Mouse (Mus musculus) heart, adult 2 months (tissue): ENCODE data around the gene Gm3055. TPM values are rescaled to one million over a fixed set of nuclear protein-coding genes. Genes with fewer than 3 reads are reported as not detected.
"Not testable (repeated sequence)": the region's sequence is repeated elsewhere in the genome, so short reads cannot be mapped to it uniquely, and the experiment has no call there.

ENCODE experiments used
- DNase-seq, 2 experiments: peaks; one replicate each; pipeline ENCODE4 v3.0.0; 2021
- H3K27ac ChIP-seq: fragments of 200-600 bp; 2 replicates; pipeline ENCODE4 v1.8.1; 2022
- H3K27me3 ChIP-seq: fragments of 200-500 bp; 2 replicates; pipeline ENCODE4 v1.6.1; 2012; ENCODE audit warnings: mild to moderate bottlenecking, low read length, inconsistent platforms, mixed read lengths; ENCODE audit not compliant: control insufficient read depth, insufficient read depth
- H3K36me3 ChIP-seq: fragments of 200-500 bp; 2 replicates; pipeline ENCODE4 v1.6.1; 2012; ENCODE audit warnings: low read length, inconsistent platforms; ENCODE audit not compliant: control insufficient read depth, insufficient read depth
- H3K4me1 ChIP-seq: fragments of 200-500 bp; 2 replicates; pipeline ENCODE4 v1.6.1; 2011; ENCODE audit warnings: low read length; ENCODE audit not compliant: control insufficient read depth, insufficient read depth
- H3K4me3 ChIP-seq: fragments of 200-600 bp; 2 replicates; pipeline ENCODE4 v1.8.1; 2022
- H3K79me2 ChIP-seq: fragments of 200-500 bp; replicated peaks from 2 replicates; pipeline ENCODE4 v1.6.1; 2012; ENCODE audit warnings: mild to moderate bottlenecking, inconsistent platforms, low read length, moderate library complexity, mixed read lengths; ENCODE audit not compliant: control insufficient read depth, insufficient read depth
- H3K9ac ChIP-seq: fragments of 200-500 bp; 2 replicates; pipeline ENCODE4 v1.6.1; 2012; ENCODE audit warnings: low read depth, mild to moderate bottlenecking, control low read depth, inconsistent platforms, low read length, mixed read lengths
- WGBS: fragments of 180-500 bp; shearing (Covaris S2); methylation state at CpG from one replicate; pipeline ENCODE4 v1.1.7; 2018; 5-methylcytosine and 5-hydroxymethylcytosine counted together
- intact Hi-C: fragments of 180-260 bp; cut with DNase I; formaldehyde crosslinking; loops from one replicate; pipeline ENCODE4 v1.15.1; 2025
- long read RNA-seq: library from polyadenylated mRNA; stranded (forward); transcript quantifications from one replicate; pipeline ENCODE4 v2.0.0, GENCODE M21; 2021
- polyA plus RNA-seq: library from polyadenylated mRNA; depleted of rRNA; stranded (reverse); fragments of >200 nt; gene quantifications from 2 replicates; pipeline ENCODE4 v1.2.3, GENCODE M21; 2012; rRNA removed
- total RNA-seq, 2 experiments: library from RNA; stranded (reverse); gene quantifications; 2 replicates each; pipeline ENCODE4 v1.2.3; 2021

Gm3055 gene
- total RNA-seq (1 to 10 TPM; 1.2 to 2.7 TPM), polyA plus RNA-seq (0.33 and 1.7 TPM in 2 replicates)
- long read RNA-seq: 0 reads

- H3K4me1 ChIP-seq, H3K79me2 ChIP-seq, H3K27me3 ChIP-seq, H3K4me3 ChIP-seq, H3K36me3 ChIP-seq, H3K27ac ChIP-seq, DNase-seq, H3K9ac ChIP-seq, intact Hi-C loops: not testable (repeated sequence)
- WGBS: no CpG with 5 or more reads among the region's 43 CpGs
These were observed at the start of gene Gm3055 for GRCm38 (mm10) chr10:81770506-81771403. Gene Gm3055, minus strand, starts transcription at chr10:81771161.

GRCm38 (mm10) chr10:81811899-81812298, 40.9 kb upstream of the Gm3055 start, which contains the start of gene Gm4767:
Gene Gm4767, plus strand, starts transcription at chr10:81812186.
- H3K4me3 ChIP-seq: not testable (repeated sequence)
- peak in 1 of 2 experiments; percentile 2 for DNase-seq

GRCm38 (mm10) chr10:81771404-81771777, 430 bp upstream of the Gm3055 start:
- H3K27me3 ChIP-seq, H3K27ac ChIP-seq, H3K4me3 ChIP-seq, DNase-seq, intact Hi-C loops, H3K36me3 ChIP-seq, H3K79me2 ChIP-seq, H3K4me1 ChIP-seq, H3K9ac ChIP-seq: not testable (repeated sequence)
- no CpG with 5 or more reads among the region's 3 CpGs for WGBS

More at GRCm38 (mm10) chr10:81811899-81812298, 40.9 kb upstream of the Gm3055 start, which contains the start of gene Gm4767:
- H3K27ac ChIP-seq, H3K9ac ChIP-seq, H3K27me3 ChIP-seq, H3K79me2 ChIP-seq, H3K4me1 ChIP-seq, H3K36me3 ChIP-seq, intact Hi-C loops: not testable (repeated sequence)
- WGBS: 19% methylated on average over 18 of the region's 20 CpGs

- DNase-seq, H3K27me3 ChIP-seq, H3K27ac ChIP-seq, H3K4me3 ChIP-seq, H3K36me3 ChIP-seq, H3K4me1 ChIP-seq, intact Hi-C loops, H3K9ac ChIP-seq, H3K79me2 ChIP-seq: not testable (repeated sequence)
- WGBS: no CpG with 5 or more reads among the region's 46 CpGs
These were observed 66.2 kb downstream of the Gm3055 start, which contains the start of gene Zfp433 for GRCm38 (mm10) chr10:81704531-81705301. Gene Zfp433, plus strand, starts transcription at chr10:81704825.

Other genes starting within 250 kb of the Gm3055 start
- 1 to 10 TPM; 1.1 to 1.5 TPM for gene Gna15, start 246.9 kb downstream of the Gm3055 start, total RNA-seq
- 1.1 and 1.2 TPM in 2 replicates for gene Gna15, start 246.9 kb downstream of the Gm3055 start, polyA plus RNA-seq
- 10 to 100 TPM; 46.6 to 53.5 TPM for gene Gna11, start 226.0 kb downstream of the Gm3055 start, total RNA-seq
- 68.0 and 81.9 TPM in 2 replicates for gene Gna11, start 226.0 kb downstream of the Gm3055 start, polyA plus RNA-seq
- 1,000 to 10,000 TPM in 1 of 2 experiments, 100 to 1,000 TPM in 1; 982 to 1,113 TPM for gene Aes, start 211.7 kb downstream of the Gm3055 start, total RNA-seq
- gene Aes, start 211.7 kb downstream of the Gm3055 start, polyA plus RNA-seq: 2,586 and 3,063 TPM in 2 replicates
- 1 to 10 TPM; 6.8 to 7.4 TPM for gene Tle2, start 196.6 kb downstream of the Gm3055 start, total RNA-seq
- gene Tle2, start 196.6 kb downstream of the Gm3055 start, polyA plus RNA-seq: 40.9 and 43.8 TPM in 2 replicates
- 1 to 10 TPM; 5.1 to 7.7 TPM for gene Tle6, start 170.1 kb downstream of the Gm3055 start, total RNA-seq
- gene Tle6, start 170.1 kb downstream of the Gm3055 start, polyA plus RNA-seq: 19.0 and 20.1 TPM in 2 replicates
- 1 to 10 TPM; 2.5 to 3.7 TPM for gene BC025920, start 164.9 kb downstream of the Gm3055 start, total RNA-seq
- gene BC025920, start 164.9 kb downstream of the Gm3055 start, polyA plus RNA-seq: 1.9 and 2.5 TPM in 2 replicates
- gene Sirt6, start 143.4 kb downstream of the Gm3055 start, total RNA-seq: 1 to 10 TPM; 7.0 to 7.9 TPM
- 11.5 and 15.4 TPM in 2 replicates for gene Sirt6, start 143.4 kb downstream of the Gm3055 start, polyA plus RNA-seq
- gene Ankrd24, start 142.6 kb downstream of the Gm3055 start, total RNA-seq: 1 to 10 TPM; 7.8 to 7.9 TPM
- gene Ankrd24, start 142.6 kb downstream of the Gm3055 start, polyA plus RNA-seq: 33.7 and 46.5 TPM in 2 replicates
- gene Gm10778, start 122.1 kb downstream of the Gm3055 start, total RNA-seq: 1 to 10 TPM; 2.1 to 2.4 TPM
- 0.59 and 1.2 TPM in 2 replicates for gene Gm10778, start 122.1 kb downstream of the Gm3055 start, polyA plus RNA-seq
- 1 to 10 TPM; 3.7 to 5.7 TPM for gene Zfp433, start 66.3 kb downstream of the Gm3055 start, total RNA-seq
- 0.62 and 3.1 TPM in 2 replicates for gene Zfp433, start 66.3 kb downstream of the Gm3055 start, polyA plus RNA-seq
- gene Gm4767, start 41.0 kb upstream of the Gm3055 start, total RNA-seq: 1 to 10 TPM; 1.1 to 1.2 TPM
- gene Gm4767, start 41.0 kb upstream of the Gm3055 start, polyA plus RNA-seq: not detected in 2 replicates
- gene Gm32687, start 92.8 kb upstream of the Gm3055 start, total RNA-seq: 1 to 10 TPM in 1 of 2 experiments, under 1 TPM in 1; 0.99 to 1.6 TPM
- 0.23 and 0.25 TPM in 2 replicates for gene Gm32687, start 92.8 kb upstream of the Gm3055 start, polyA plus RNA-seq
- gene Zfp781, start 159.3 kb upstream of the Gm3055 start, total RNA-seq: under 1 TPM; 0.50 to 0.99 TPM
- 0.12 and 0.35 TPM in 2 replicates for gene Zfp781, start 159.3 kb upstream of the Gm3055 start, polyA plus RNA-seq